Comparison of ENCODE assay signal across 26 mouse cellular contexts in the genomic region with DNA sequence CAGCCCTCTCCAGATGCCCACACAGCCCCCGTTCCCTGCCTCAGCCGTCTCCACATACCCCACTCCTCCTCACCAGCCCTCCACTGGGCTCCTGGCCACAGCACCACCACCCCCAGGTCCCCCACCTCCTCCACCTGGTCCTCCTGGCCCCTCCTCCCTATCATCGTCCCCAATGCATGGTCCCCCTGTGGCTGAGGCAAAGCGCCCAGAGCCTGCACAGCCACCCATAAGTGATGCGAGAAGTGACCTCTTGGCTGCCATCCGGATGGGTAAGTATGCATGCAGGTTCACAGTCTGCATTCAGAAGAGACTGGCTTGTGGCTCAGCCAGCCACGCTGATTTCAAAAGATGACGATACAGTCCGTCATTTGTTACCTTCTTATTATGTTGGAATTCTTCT. TPM values are rescaled to one million over a fixed set of nuclear protein-coding genes. Genes with fewer than 3 reads are reported as not detected.
DNase-seq lines count a peak whose midpoint lies in the region; ATAC-seq and TF ChIP-seq lines count a peak whose summit lies in the region.
"Had no signal": no experiment of that assay in that cellular context is flagged by ENCODE, and none has a peak within 500 bp of the region (broad histone marks: within the 10 kb centered on the region; RNA-seq: fewer than 3 reads in every experiment).

No protein-coding gene starts in this region.

- H3K4me3 ChIP-seq in hindbrain, embryonic 15.5 days, result no peak overlapping the region
- no peak overlapping the region for H3K4me3 ChIP-seq in hindbrain, embryonic 10.5 days
- no peak overlapping the region for H3K4me3 ChIP-seq in layer of hippocampus, adult 2 months
- H3K4me3 ChIP-seq: embryonic facial prominence, embryonic 12.5 days; forebrain, embryonic 13.5 days; heart, adult 2 months had no signal

- H3K4me1 ChIP-seq in hindbrain, embryonic 15.5 days (replicated peaks), result no peaks in the 10 kb centered on the region
- no peaks in the 10 kb centered on the region for H3K4me1 ChIP-seq in hindbrain, embryonic 10.5 days (replicated peaks)
- H3K4me1 ChIP-seq: embryonic facial prominence, embryonic 12.5 days; forebrain, embryonic 13.5 days had no signal

- no peaks in the 10 kb centered on the region for H3K27me3 ChIP-seq in hindbrain, embryonic 15.5 days
- H3K27me3 ChIP-seq in hindbrain, embryonic 10.5 days (ENCODE audit: insufficient read depth, poor library complexity, severe bottlenecking), result no peaks in the 10 kb centered on the region
- H3K27me3 ChIP-seq: embryonic facial prominence, embryonic 12.5 days; forebrain, embryonic 13.5 days; Patski had no signal

- 80% methylated on average over 9 of the region's 9 CpGs for WGBS in hindbrain, embryonic 15.5 days
- whole genome bisulfite sequencing in hindbrain, embryonic 10.5 days, result 94% methylated on average over 9 of the region's 9 CpGs

- H3K36me3 ChIP-seq in hindbrain, embryonic 15.5 days, result peaks cover 26% of the 10 kb centered on the region
- H3K36me3 ChIP-seq in hindbrain, embryonic 10.5 days, result peaks cover 71% of the 10 kb centered on the region

- ATAC-seq in hindbrain, embryonic 15.5 days (ENCODE audit: low FRiP score, low read depth), result 0 out of 2 replicates have a peak, but pooled peaks have one; percentile 23
- ATAC-seq: activated CD4-positive, CD25-positive, alpha-beta regulatory T cell, adult 4 months; forebrain, embryonic 13.5 days; inflammation-experienced regulatory T-cells, adult 6 months; intestine, postnatal 0 days; Patski had no signal

- no peak overlapping the region for H3K4me2 ChIP-seq in hindbrain, embryonic 15.5 days
- H3K4me2 ChIP-seq: embryonic facial prominence, embryonic 12.5 days; forebrain, embryonic 13.5 days; heart, embryonic 11.5 days had no signal

- TF ChIP-seq CTCF in layer of hippocampus, adult 2 months (conservative IDR thresholded peaks at IDR 0.05), result no peak

- DNase-seq in cerebellum, postnatal 14 days, result peak; percentile 73
- DNase-seq in cerebellum, adult 11 months, result no peak
- no peak for DNase-seq in hindbrain, embryonic 10.5 days (ENCODE audit: low spot score)
- DNase-seq in layer of hippocampus, adult 2 months (ENCODE audit: low spot score in 2 of 2), result no peak
- no peak for DNase-seq in layer of hippocampus, adult 9-10 months (ENCODE audit: low spot score)
- peak; percentile 65 for DNase-seq in Muller cell, postnatal 12 days (ENCODE audit: inconsistent ontology term)
- DNase-seq: adrenal gland, postnatal 14 days; cerebellum, adult 18-20 months; heart, adult 2 months had no signal

- no peak overlapping the region for H3K27ac ChIP-seq in hindbrain, embryonic 15.5 days (replicated peaks)
- H3K27ac ChIP-seq in hindbrain, embryonic 10.5 days, result no peak overlapping the region
- H3K27ac ChIP-seq in layer of hippocampus, adult 2 months, result peak overlapping the region; percentile 23; the same call in 1 of the 2 replicates
- H3K27ac ChIP-seq: embryonic facial prominence, embryonic 12.5 days; forebrain, embryonic 13.5 days; heart, adult 2 months had no signal

- no peak overlapping the region for H3K9ac ChIP-seq in hindbrain, embryonic 15.5 days
- H3K9ac ChIP-seq: embryonic facial prominence, embryonic 12.5 days; forebrain, embryonic 13.5 days had no signal

- no peaks in the 10 kb centered on the region for H3K9me3 ChIP-seq in hindbrain, embryonic 15.5 days
- H3K9me3 ChIP-seq in hindbrain, embryonic 10.5 days, result no peaks in the 10 kb centered on the region
- H3K9me3 ChIP-seq: embryonic facial prominence, embryonic 12.5 days; forebrain, embryonic 13.5 days had no signal

RNA-seq across cellular contexts. Expression of a gene that starts 13.5 kb away (rescaled TPM):
- polyA plus RNA-seq in hindbrain, embryonic 15.5 days (2015; fragmentation: Nextera tagmentation; extraction: Ambion mirVana), result 0.13 TPM in 1 of 2 replicates, not detected in the other
- polyA plus RNA-seq in hindbrain, embryonic 10.5 days (2016; fragmentation: Nextera tagmentation; extraction: Ambion mirVana), result not detected in 2 replicates
- not detected for total RNA-seq in layer of hippocampus, adult 2 months (2021)
- total RNA-seq: adrenal gland, adult 18-20 months; adrenal gland, postnatal 14 days; gastrocnemius, adult 8-10 months; gastrocnemius, postnatal 4 days; heart, adult 2 months; heart, postnatal 25 days; MEL had no signal
- polyA plus RNA-seq: activated CD4-positive, CD25-positive, alpha-beta regulatory T cell, adult 4 months; C2C12; embryonic facial prominence, embryonic 12.5 days; forebrain, embryonic 13.5 days; heart, adult 2 months; heart, embryonic 11.5 days; heart, embryonic 16.5 days; hindbrain, embryonic 11.5 days; inflammation-experienced regulatory T-cells, adult 6 months; intestine, postnatal 0 days; Patski had no signal

RNA-seq across cellular contexts. Expression of a gene that starts 22.9 kb away (rescaled TPM):
- not detected in 2 replicates for polyA plus RNA-seq in hindbrain, embryonic 15.5 days (2015; fragmentation: Nextera tagmentation; extraction: Ambion mirVana)
- not detected in 2 replicates for polyA plus RNA-seq in hindbrain, embryonic 10.5 days (2016; fragmentation: Nextera tagmentation; extraction: Ambion mirVana)
- total RNA-seq in layer of hippocampus, adult 2 months (2021), result not detected
- total RNA-seq: adrenal gland, adult 18-20 months; adrenal gland, postnatal 14 days; gastrocnemius, adult 8-10 months; gastrocnemius, postnatal 4 days; heart, adult 2 months; heart, postnatal 25 days; MEL had no signal
- polyA plus RNA-seq: activated CD4-positive, CD25-positive, alpha-beta regulatory T cell, adult 4 months; C2C12; cortical plate, adult 2 months; embryonic facial prominence, embryonic 12.5 days; forebrain, embryonic 13.5 days; heart, adult 2 months; heart, embryonic 11.5 days; heart, embryonic 16.5 days; hindbrain, embryonic 11.5 days; inflammation-experienced regulatory T-cells, adult 6 months; intestine, postnatal 0 days; Patski had no signal

RNA-seq across cellular contexts. Expression of a gene that starts 33.9 kb away (rescaled TPM):
- polyA plus RNA-seq in hindbrain, embryonic 15.5 days (2015; fragmentation: Nextera tagmentation; extraction: Ambion mirVana), result not detected in 2 replicates
- polyA plus RNA-seq in hindbrain, embryonic 10.5 days (2016; fragmentation: Nextera tagmentation; extraction: Ambion mirVana), result not detected in 2 replicates
- not detected for total RNA-seq in layer of hippocampus, adult 2 months (2021)
- total RNA-seq: adrenal gland, adult 18-20 months; adrenal gland, postnatal 14 days; gastrocnemius, adult 8-10 months; gastrocnemius, postnatal 4 days; heart, adult 2 months; heart, postnatal 25 days; MEL had no signal
- polyA plus RNA-seq: activated CD4-positive, CD25-positive, alpha-beta regulatory T cell, adult 4 months; C2C12; cortical plate, adult 2 months; embryonic facial prominence, embryonic 12.5 days; forebrain, embryonic 13.5 days; heart, adult 2 months; heart, embryonic 11.5 days; heart, embryonic 16.5 days; hindbrain, embryonic 11.5 days; inflammation-experienced regulatory T-cells, adult 6 months; intestine, postnatal 0 days; Patski had no signal

RNA-seq across cellular contexts. Expression of a gene that starts 45.6 kb away (rescaled TPM):
- polyA plus RNA-seq in hindbrain, embryonic 15.5 days (2015; fragmentation: Nextera tagmentation; extraction: Ambion mirVana), result not detected in 2 replicates
- polyA plus RNA-seq in hindbrain, embryonic 10.5 days (2016; fragmentation: Nextera tagmentation; extraction: Ambion mirVana), result not detected in 2 replicates
- not detected for total RNA-seq in layer of hippocampus, adult 2 months (2021)
- total RNA-seq: adrenal gland, adult 18-20 months; adrenal gland, postnatal 14 days; gastrocnemius, adult 8-10 months; gastrocnemius, postnatal 4 days; heart, adult 2 months; heart, postnatal 25 days; MEL had no signal
- polyA plus RNA-seq: activated CD4-positive, CD25-positive, alpha-beta regulatory T cell, adult 4 months; C2C12; cortical plate, adult 2 months; embryonic facial prominence, embryonic 12.5 days; forebrain, embryonic 13.5 days; heart, adult 2 months; heart, embryonic 11.5 days; heart, embryonic 16.5 days; hindbrain, embryonic 11.5 days; inflammation-experienced regulatory T-cells, adult 6 months; intestine, postnatal 0 days; Patski had no signal

RNA-seq across cellular contexts. Expression of a gene that starts 57.3 kb away (rescaled TPM):
- not detected in 2 replicates for polyA plus RNA-seq in hindbrain, embryonic 15.5 days (2015; fragmentation: Nextera tagmentation; extraction: Ambion mirVana)
- not detected in 2 replicates for polyA plus RNA-seq in hindbrain, embryonic 10.5 days (2016; fragmentation: Nextera tagmentation; extraction: Ambion mirVana)
- total RNA-seq in layer of hippocampus, adult 2 months (2021), result not detected
- total RNA-seq: adrenal gland, adult 18-20 months; adrenal gland, postnatal 14 days; gastrocnemius, adult 8-10 months; gastrocnemius, postnatal 4 days; heart, adult 2 months; heart, postnatal 25 days; MEL had no signal
- polyA plus RNA-seq: activated CD4-positive, CD25-positive, alpha-beta regulatory T cell, adult 4 months; C2C12; cortical plate, adult 2 months; embryonic facial prominence, embryonic 12.5 days; forebrain, embryonic 13.5 days; heart, adult 2 months; heart, embryonic 11.5 days; heart, embryonic 16.5 days; hindbrain, embryonic 11.5 days; inflammation-experienced regulatory T-cells, adult 6 months; intestine, postnatal 0 days; Patski had no signal

Comparison
In these comparisons a context has a peak if more than half of its experiments do, and no peak if none do; other contexts are left out.
1. DNase-seq: peak in cerebellum, postnatal 14 days (2 of 2) and Muller cell, postnatal 12 days (single experiment); none in cerebellum, adult 11 months (single experiment), hindbrain, embryonic 10.5 days (single experiment), layer of hippocampus, adult 2 months (0 of 2) and layer of hippocampus, adult 9-10 months (single experiment).